Mouse (Mus musculus) G1E (cell line): ENCODE results near the gene Tssc4. TPM values are rescaled to one million over a fixed set of nuclear protein-coding genes. Genes with fewer than 3 reads are reported as not detected.

Experiments
- ATAC-seq: 2 replicates; pipeline ENCODE4 v1.8.0; 2016; ENCODE audit warnings: mild to moderate bottlenecking; ENCODE audit not compliant: insufficient number of reproducible peaks, poor library complexity, low FRiP score, severe bottlenecking; ENCODE audit errors: extremely low read depth
- DNase-seq: peaks from one replicate; pipeline ENCODE4 v3.0.0; 2012; ENCODE audit warnings: low spot score
- H3K27me3 ChIP-seq: 2 replicates; pipeline ENCODE4 v1.6.1; 2012; ENCODE audit warnings: mild to moderate bottlenecking, low read length, inconsistent platforms; ENCODE audit not compliant: insufficient read depth
- H3K36me3 ChIP-seq: replicated peaks from 2 replicates; pipeline ENCODE3; 2012; ENCODE audit warnings: mild to moderate bottlenecking, inconsistent platforms
- H3K4me1 ChIP-seq: 2 replicates; pipeline ENCODE4 v1.6.1; 2012; ENCODE audit warnings: low read depth, low read length, inconsistent platforms, mixed read lengths; ENCODE audit not compliant: insufficient read depth
- H3K4me3 ChIP-seq: 2 replicates; pipeline ENCODE4 v1.5.1; 2012; ENCODE audit warnings: low read depth, mild to moderate bottlenecking, inconsistent platforms, low read length, moderate library complexity, mixed read lengths
- H3K9me3 ChIP-seq: replicated peaks from 2 replicates; pipeline ENCODE4 v1.6.1; 2012; ENCODE audit warnings: inconsistent platforms
- CTCF ChIP-seq: IDR thresholded peaks from 2 replicates; pipeline ENCODE4 v1.5.1; 2012; ENCODE audit warnings: low read depth, low read length, inconsistent platforms, mixed read lengths
- GATA1 ChIP-seq: IDR thresholded peaks from 2 replicates; pipeline ENCODE4 v1.6.1; 2012; ENCODE audit warnings: borderline replicate concordance, low read length, inconsistent platforms, mixed read lengths
- GATA2 ChIP-seq: IDR thresholded peaks from 2 replicates; pipeline ENCODE4 v1.6.1; 2012; ENCODE audit warnings: low read depth, low read length, inconsistent platforms, borderline replicate concordance
- POLR2AphosphoS5 ChIP-seq: IDR thresholded peaks from 2 replicates; pipeline ENCODE4 v1.6.1; 2012; ENCODE audit warnings: low read depth, low read length, inconsistent platforms; ENCODE audit not compliant: insufficient replicate concordance
- TAL1 ChIP-seq: conservative IDR thresholded peaks from 2 replicates; pipeline ENCODE4 v1.6.1; 2012; ENCODE audit warnings: low read depth, low read length, inconsistent platforms, mixed read lengths
- polyA plus RNA-seq: library from polyadenylated mRNA; stranded (reverse); fragments of >175 nt; gene quantifications from 2 replicates; pipeline ENCODE4 v1.2.3, GENCODE M21; 2012
- total RNA-seq, 2 experiments: library from RNA; stranded (forward) in 1 of 2; stranded (reverse) in 1 of 2; fragments of 200-1000 nt in 1 of 2; fragments of >200 nt in 1 of 2; fragmentation: Nextera tagmentation in 1 of 2; gene quantifications; 2 replicates each; pipeline ENCODE4 v1.2.3; 2014 to 2017

Tssc4 gene
- total and polyA plus RNA-seq, 3 experiments: 18.8 to 207 (median 25.0) TPM

- TF ChIP-seq GATA1 (no peak), POLR2AphosphoS5 (no peak), GATA2 (no peak)
- peaks cover 13% of the 10 kb centered on the region for H3K27me3 ChIP-seq
- no peak for DNase-seq
- H3K4me3 ChIP-seq: no peak overlapping the region
- no peaks in the 10 kb centered on the region for H3K9me3 ChIP-seq
- no peaks in the 10 kb centered on the region for H3K4me1 ChIP-seq
- no peaks in the 10 kb centered on the region for H3K36me3 ChIP-seq
- ATAC-seq: no peak
Measured at GRCm38 (mm10) chr7:143106672-143107465, 37.8 kb downstream of the Tssc4 start.

GRCm38 (mm10) chr7:143108200-143108599 lies 39.2 kb downstream of the Tssc4 start:
- H3K4me1 ChIP-seq: no peaks in the 10 kb centered on the region
- no peaks in the 10 kb centered on the region for H3K36me3 ChIP-seq
- no peaks in the 10 kb centered on the region for H3K9me3 ChIP-seq
- ATAC-seq (no peak), DNase-seq (no peak)
- no peak overlapping the region for H3K4me3 ChIP-seq
- TF ChIP-seq CTCF (no peak), POLR2AphosphoS5 (no peak), TAL1 (no peak), GATA1 (no peak), GATA2 (no peak)
- peaks cover 19% of the 10 kb centered on the region for H3K27me3 ChIP-seq

- DNase-seq: no peak
- Histone ChIP-seq H3K4me3 (no peak overlapping the region), H3K4me1 (no peaks in the 10 kb centered on the region), H3K9me3 (no peaks in the 10 kb centered on the region), H3K27me3 (peaks cover 19% of the 10 kb centered on the region), H3K36me3 (no peaks in the 10 kb centered on the region)
- no peak for ATAC-seq
- TF ChIP-seq POLR2AphosphoS5 (no peak), CTCF (no peak), GATA1 (no peak)
Measured at GRCm38 (mm10) chr7:143108996-143109660, 40.1 kb downstream of the Tssc4 start.

GRCm38 (mm10) chr7:143109696-143110095 lies 40.6 kb downstream of the Tssc4 start:
- Histone ChIP-seq H3K4me1 (no peaks in the 10 kb centered on the region), H3K9me3 (no peaks in the 10 kb centered on the region), H3K4me3 (no peak overlapping the region), H3K27me3 (peaks cover 19% of the 10 kb centered on the region), H3K36me3 (no peaks in the 10 kb centered on the region)
- no peak for TF ChIP-seq GATA2
- TF ChIP-seq POLR2AphosphoS5: no peak
- no peak for TF ChIP-seq TAL1
- TF ChIP-seq GATA1: no peak
- no peak for TF ChIP-seq CTCF
- ATAC-seq (no peak), DNase-seq (no peak)

DNA sequence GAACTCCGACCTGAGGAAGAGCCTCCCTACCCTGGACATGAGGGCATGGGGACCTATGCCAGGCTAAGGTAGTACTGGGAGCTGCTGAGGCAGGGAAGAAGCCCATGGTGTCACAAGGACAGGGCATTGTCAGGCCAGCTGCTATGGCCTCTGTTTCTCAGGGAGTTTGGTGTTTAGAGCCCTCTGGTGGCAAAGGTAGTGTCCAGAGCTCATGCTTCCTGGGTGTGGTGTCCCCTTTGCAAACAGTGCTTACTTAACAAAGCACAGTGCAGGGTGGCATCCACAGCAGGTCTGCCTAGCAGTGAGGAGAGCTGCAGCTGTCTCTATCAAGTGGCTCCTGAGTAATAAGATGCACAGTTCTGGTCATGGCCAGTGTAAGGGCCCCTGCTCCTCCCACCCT lies 41.8 kb downstream of the Tssc4 start:
- Histone ChIP-seq H3K36me3 (no peaks in the 10 kb centered on the region), H3K4me1 (no peaks in the 10 kb centered on the region), H3K9me3 (no peaks in the 10 kb centered on the region), H3K4me3 (no peak overlapping the region), H3K27me3 (peaks cover 17% of the 10 kb centered on the region)
- ATAC-seq: no peak
- DNase-seq: no peak
- TF ChIP-seq GATA1: no peak
- no peak for TF ChIP-seq GATA2
- TF ChIP-seq TAL1: no peak
- no peak for TF ChIP-seq POLR2AphosphoS5
- no peak for TF ChIP-seq CTCF

- Histone ChIP-seq H3K27me3 (peaks cover 17% of the 10 kb centered on the region), H3K4me1 (no peaks in the 10 kb centered on the region), H3K4me3 (no peak overlapping the region), H3K36me3 (no peaks in the 10 kb centered on the region), H3K9me3 (no peaks in the 10 kb centered on the region)
- DNase-seq (no peak), ATAC-seq (no peak)
- TF ChIP-seq TAL1 (no peak), CTCF (no peak), POLR2AphosphoS5 (no peak), GATA1 (no peak), GATA2 (no peak)
Measured at GRCm38 (mm10) chr7:143111719-143112118, 42.7 kb downstream of the Tssc4 start.

- Histone ChIP-seq H3K27me3 (peaks cover 17% of the 10 kb centered on the region), H3K36me3 (no peaks in the 10 kb centered on the region), H3K4me1 (no peaks in the 10 kb centered on the region), H3K4me3 (no peak overlapping the region), H3K9me3 (no peaks in the 10 kb centered on the region)
- DNase-seq (no peak), ATAC-seq (no peak)
- no peak for TF ChIP-seq GATA2
- no peak for TF ChIP-seq POLR2AphosphoS5
- no peak for TF ChIP-seq CTCF
- TF ChIP-seq GATA1: no peak
- no peak for TF ChIP-seq TAL1
Measured at GRCm38 (mm10) chr7:143112395-143112794, 43.3 kb downstream of the Tssc4 start.
